Mouse (Mus musculus) MEL (cell line): ENCODE data around the gene Tmem198. TPM values are rescaled to one million over a fixed set of nuclear protein-coding genes. Genes with fewer than 3 reads are reported as not detected.

Source experiments
- DNase-seq: peaks from one replicate; pipeline ENCODE4 v3.0.0; 2011; ENCODE audit warnings: low read depth, low spot score
- H3K27ac ChIP-seq: 2 replicates; pipeline ENCODE4 v1.5.1; 2012; ENCODE audit warnings: low read depth, mild to moderate bottlenecking, control low read depth, low read length, moderate library complexity; ENCODE audit not compliant: control insufficient read depth
- H3K27me3 ChIP-seq, 2 experiments: fragments of 150-350 bp in 1 of 2; sonication (generic) in 1 of 2; 2 replicates each; pipeline ENCODE4 v1.6.1; 2012; ENCODE audit warnings: low read length in 2 of 2, mild to moderate bottlenecking in 2 of 2, improper control_type of control experiment in 1 of 2, moderate library complexity in 1 of 2; ENCODE audit not compliant: insufficient read depth in 2 of 2, control insufficient read depth in 1 of 2
- H3K36me3 ChIP-seq, 2 experiments: 2 replicates each; pipeline ENCODE4 v1.6.1; 2012 to 2014; ENCODE audit warnings: low read length in 2 of 2, improper control_type of control experiment in 1 of 2, inconsistent platforms in 1 of 2, mild to moderate bottlenecking in 1 of 2; ENCODE audit not compliant: insufficient read depth in 2 of 2, control insufficient read depth in 1 of 2
- H3K4me1 ChIP-seq, 2 experiments: fragments of 150-350 bp in 1 of 2; sonication (generic) in 1 of 2; 2 replicates each; pipeline ENCODE4 v1.6.1; 2012; ENCODE audit warnings: low read length in 2 of 2, improper control_type of control experiment in 1 of 2, mild to moderate bottlenecking in 1 of 2; ENCODE audit not compliant: insufficient read depth in 2 of 2, control insufficient read depth in 1 of 2
- H3K4me3 ChIP-seq, 2 experiments: fragments of 150-350 bp in 1 of 2; sonication (generic) in 1 of 2; 2 replicates each; pipeline ENCODE4 v1.5.1; 2012; ENCODE audit warnings: low read depth in 2 of 2, low read length in 2 of 2, mild to moderate bottlenecking in 2 of 2, moderate library complexity in 2 of 2, control low read depth in 1 of 2, improper control_type of control experiment in 1 of 2; ENCODE audit not compliant: control insufficient read depth in 1 of 2, insufficient read depth in 1 of 2
- H3K79me2 ChIP-seq: 2 replicates; pipeline ENCODE4 v1.6.1; 2012; ENCODE audit warnings: mild to moderate bottlenecking, low read length, moderate library complexity; ENCODE audit not compliant: control insufficient read depth, poor library complexity, insufficient read depth
- H3K9ac ChIP-seq: 2 replicates; pipeline ENCODE4 v1.6.1; 2012; ENCODE audit warnings: low read depth, mild to moderate bottlenecking, control low read depth, low read length, moderate library complexity; ENCODE audit not compliant: control insufficient read depth, poor library complexity, severe bottlenecking
- H3K9me3 ChIP-seq: fragments of 150-350 bp; sonication (generic); replicated peaks from 2 replicates; pipeline ENCODE4 v1.6.1; 2012; ENCODE audit warnings: mild to moderate bottlenecking, low read length, improper control_type of control experiment, moderate library complexity; ENCODE audit not compliant: insufficient read depth
- BHLHE40 ChIP-seq: IDR thresholded peaks from 2 replicates; pipeline ENCODE4 v1.6.1; 2012; ENCODE audit warnings: low read depth, mild to moderate bottlenecking, inconsistent platforms, low read length, improper control_type of control experiment, borderline replicate concordance
- CHD2 ChIP-seq: IDR thresholded peaks from 2 replicates; pipeline ENCODE4 v1.6.1; 2011; ENCODE audit warnings: low read length, improper control_type of control experiment
- E2F4 ChIP-seq: IDR thresholded peaks from 2 replicates; pipeline ENCODE4 v1.6.1; 2011; ENCODE audit warnings: low read depth, low read length, improper control_type of control experiment, borderline replicate concordance
- ELF1 ChIP-seq: IDR thresholded peaks from 2 replicates; pipeline ENCODE4 v1.6.1; 2014; ENCODE audit warnings: low read depth, mild to moderate bottlenecking, inconsistent platforms, low read length, improper control_type of control experiment, moderate library complexity
- EP300 ChIP-seq, 2 experiments: IDR thresholded peaks; 2 replicates each; pipeline ENCODE4 v1.6.1; 2011; ENCODE audit warnings: improper control_type of control experiment in 2 of 2, low read length in 2 of 2, low read depth in 1 of 2, mild to moderate bottlenecking in 1 of 2
- GABPA ChIP-seq: IDR thresholded peaks from 2 replicates; pipeline ENCODE4 v1.6.1; 2012; ENCODE audit warnings: low read depth, mild to moderate bottlenecking, inconsistent platforms, low read length, improper control_type of control experiment, moderate library complexity
- HCFC1 ChIP-seq: IDR thresholded peaks from 2 replicates; pipeline ENCODE4 v1.6.1; 2012; ENCODE audit warnings: low read depth, mild to moderate bottlenecking, inconsistent platforms, low read length, improper control_type of control experiment, moderate library complexity
- KAT2A ChIP-seq: conservative IDR thresholded peaks from 2 replicates; pipeline ENCODE4 v1.6.1; 2012; ENCODE audit warnings: low read depth, low read length, improper control_type of control experiment, inconsistent platforms
- MAZ ChIP-seq: IDR thresholded peaks from 2 replicates; pipeline ENCODE4 v1.6.1; 2012; ENCODE audit warnings: low read depth, mild to moderate bottlenecking, inconsistent platforms, low read length, improper control_type of control experiment
- MYB ChIP-seq: IDR thresholded peaks from 2 replicates; pipeline ENCODE4 v1.6.1; 2011; ENCODE audit warnings: mild to moderate bottlenecking, low read depth, low read length, improper control_type of control experiment
- NELFE ChIP-seq: IDR thresholded peaks from 2 replicates; pipeline ENCODE4 v1.6.1; 2011; ENCODE audit warnings: low read depth, low read length, improper control_type of control experiment
- POLR2A ChIP-seq, 2 experiments: IDR thresholded peaks; 2 replicates each; pipeline ENCODE4 v1.6.1; 2011 to 2012; ENCODE audit warnings: low read length in 2 of 2, mild to moderate bottlenecking in 2 of 2, control low read depth in 1 of 2, improper control_type of control experiment in 1 of 2, low read depth in 1 of 2, moderate library complexity in 1 of 2; ENCODE audit not compliant: control insufficient read depth in 1 of 2, insufficient read depth in 1 of 2, poor library complexity in 1 of 2
- POLR2AphosphoS2 ChIP-seq: IDR thresholded peaks from 2 replicates; pipeline ENCODE4 v1.6.1; 2011; ENCODE audit warnings: low read length, improper control_type of control experiment
- POLR2AphosphoS5 ChIP-seq: IDR thresholded peaks from 2 replicates; pipeline ENCODE4 v1.6.1; 2012; ENCODE audit warnings: low read depth, borderline replicate concordance, mild to moderate bottlenecking, inconsistent platforms, low read length, moderate library complexity, mixed read lengths
- RAD21 ChIP-seq: IDR thresholded peaks from 2 replicates; pipeline ENCODE4 v1.6.1; 2011; ENCODE audit warnings: mild to moderate bottlenecking, low read depth, low read length, improper control_type of control experiment
- RCOR1 ChIP-seq: IDR thresholded peaks from 2 replicates; pipeline ENCODE4 v1.6.1; 2012; ENCODE audit warnings: low read depth, mild to moderate bottlenecking, inconsistent platforms, low read length, improper control_type of control experiment
- UBTF ChIP-seq: IDR thresholded peaks from 2 replicates; pipeline ENCODE4 v1.6.1; 2012; ENCODE audit warnings: low read depth, mild to moderate bottlenecking, inconsistent platforms, low read length, improper control_type of control experiment, moderate library complexity, borderline replicate concordance; ENCODE audit not compliant: insufficient read depth
- USF1 ChIP-seq: IDR thresholded peaks from 2 replicates; pipeline ENCODE4 v1.6.1; 2014; ENCODE audit warnings: low read depth, mild to moderate bottlenecking, inconsistent platforms, low read length, improper control_type of control experiment, moderate library complexity
- ZMIZ1 ChIP-seq: IDR thresholded peaks from 2 replicates; pipeline ENCODE4 v1.6.1; 2012; ENCODE audit warnings: low read depth, mild to moderate bottlenecking, inconsistent platforms, low read length, improper control_type of control experiment, moderate library complexity
- polyA plus RNA-seq, 2 experiments: library from polyadenylated mRNA; stranded (reverse) in 1 of 2; unstranded in 1 of 2; fragments of >175 nt in 1 of 2; fragments of >200 nt in 1 of 2; gene quantifications; 2 replicates each; pipeline versions ENCODE4 v1.2.1 to v1.2.4; 2012; ENCODE audit warnings: low replicate concordance in 2 of 2, low read depth in 1 of 2; ENCODE audit not compliant: insufficient read length in 2 of 2, insufficient read depth in 1 of 2, missing spikeins in 1 of 2
- total RNA-seq: library from RNA; depleted of rRNA; stranded (reverse); fragments of 300-350 nt; gene quantifications from 2 replicates; pipeline ENCODE4 v1.2.3, GENCODE M21; 2012; rRNA removed

Gene Tmem198
- total and polyA plus RNA-seq, 3 experiments: 0.65 to 1.4 TPM; not detected in 1

- Histone ChIP-seq H3K4me1 (no peaks in the 10 kb centered on the region), H3K27me3 (no peaks in the 10 kb centered on the region), H3K36me3 (no peaks in the 10 kb centered on the region), H3K9me3 (no peaks in the 10 kb centered on the region), H3K4me3 (no peak overlapping the region), H3K79me2 (no peaks in the 10 kb centered on the region), H3K9ac (no peak overlapping the region), H3K27ac (no peak overlapping the region)
- TF ChIP-seq POLR2AphosphoS2 (no peak), EP300 (IDR thresholded peaks at IDR 0.05; ENCODE audit: low read depth in 1 of 2, low read length in 2 of 2) (no peak), MYB (no peak), ELF1 (no peak), RAD21 (no peak), USF1 (no peak), UBTF (no peak), RCOR1 (no peak)
- no peak for DNase-seq
Measured at GRCm38 (mm10) chr1:75532280-75533172, 53.2 kb downstream of the Tmem198 start.

DNA sequence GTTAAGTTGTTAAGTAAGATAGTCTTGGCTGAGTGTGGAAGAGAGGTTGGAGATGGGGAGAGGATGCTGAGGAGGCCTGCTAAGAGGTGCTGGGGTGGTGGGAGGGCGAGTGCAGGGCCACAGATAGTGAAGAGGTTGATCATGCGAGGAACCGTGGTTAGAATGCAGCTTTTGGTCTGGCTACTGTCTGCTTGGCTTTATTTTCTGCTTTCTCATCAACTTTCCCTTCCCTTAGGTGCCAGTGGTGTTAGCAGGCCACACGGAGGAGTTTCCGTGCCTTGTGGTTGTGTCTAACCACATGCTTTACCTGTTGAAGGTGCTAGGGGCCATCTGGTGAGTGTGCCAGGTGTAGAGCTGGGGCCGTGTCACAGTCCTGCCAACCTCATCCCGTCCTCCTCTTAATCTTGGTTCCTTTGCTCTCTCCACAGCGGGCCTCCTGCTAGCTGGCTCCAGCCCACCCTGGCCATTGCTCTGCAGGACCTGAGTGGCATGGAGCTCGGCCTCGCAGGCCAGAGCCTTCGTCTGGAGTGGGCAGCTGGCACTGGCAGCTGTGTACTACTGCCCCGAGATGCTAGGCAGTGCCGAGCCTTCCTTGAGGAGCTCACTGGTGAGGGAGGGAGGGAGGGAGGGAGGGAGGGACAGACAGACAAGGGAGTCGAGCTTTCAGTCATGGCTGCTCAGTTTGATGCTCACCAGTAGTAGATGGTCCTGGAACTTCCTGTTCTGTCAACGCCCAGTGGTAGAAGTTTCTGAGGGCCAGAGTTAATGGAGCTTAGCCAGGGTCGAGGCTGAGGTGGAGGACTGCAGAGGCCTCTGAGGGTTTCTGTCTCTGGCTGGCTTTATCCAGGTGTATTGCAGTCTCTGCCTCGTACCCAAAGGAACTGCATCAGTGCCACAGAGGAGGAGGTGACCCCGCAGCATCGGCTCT is 54.3 kb downstream of the Tmem198 start:
- Histone ChIP-seq H3K4me1 (no peaks in the 10 kb centered on the region), H3K79me2 (no peaks in the 10 kb centered on the region), H3K27ac (no peak overlapping the region), H3K27me3 (no peaks in the 10 kb centered on the region), H3K36me3 (no peaks in the 10 kb centered on the region), H3K9me3 (no peaks in the 10 kb centered on the region), H3K4me3 (no peak overlapping the region), H3K9ac (no peak overlapping the region)
- DNase-seq: no peak
- TF ChIP-seq BHLHE40 (no peak), GABPA (no peak), MAZ (no peak), E2F4 (no peak), ZMIZ1 (no peak), POLR2A (IDR thresholded peaks at IDR 0.05; ENCODE audit: control insufficient read depth in 1 of 2, insufficient read depth in 1 of 2, low read depth in 1 of 2, low read length in 2 of 2, poor library complexity in 1 of 2) (no peak), POLR2AphosphoS5 (no peak), NELFE (no peak), RAD21 (no peak), HCFC1 (no peak), KAT2A (no peak), CHD2 (no peak)

Other genes with a start within 250 kb of the Tmem198 start
- gene A630095N17Rik, start 247.4 kb upstream of the Tmem198 start, total RNA-seq: 0.46 and 0.58 TPM in 2 replicates
- gene A630095N17Rik, start 247.4 kb upstream of the Tmem198 start, polyA plus RNA-seq: under 1 TPM in 1 of 2 experiments, not detected in 1; 0.82 TPM
- gene Dnajb2, start 243.1 kb upstream of the Tmem198 start, total RNA-seq: 10.3 and 12.9 TPM in 2 replicates
- gene Dnajb2, start 243.1 kb upstream of the Tmem198 start, polyA plus RNA-seq: 10 to 100 TPM in 1 of 2 experiments, not detected in 1; 18.9 TPM
- not detected in 2 replicates for gene Ptprn, start 215.0 kb upstream of the Tmem198 start, total RNA-seq
- gene Ptprn, start 215.0 kb upstream of the Tmem198 start, polyA plus RNA-seq: under 1 TPM in 1 of 2 experiments, not detected in 1; 0.13 TPM
- gene Resp18, start 201.1 kb upstream of the Tmem198 start, total RNA-seq: not detected in 2 replicates
- not detected for gene Resp18, start 201.1 kb upstream of the Tmem198 start, polyA plus RNA-seq
- gene Dnpep, start 161.5 kb upstream of the Tmem198 start, total RNA-seq: 34.7 and 35.9 TPM in 2 replicates
- gene Dnpep, start 161.5 kb upstream of the Tmem198 start, polyA plus RNA-seq: 10 to 100 TPM in 1 of 2 experiments, not detected in 1; 59.3 TPM
- gene Des, start 119.2 kb upstream of the Tmem198 start, total RNA-seq: 4.6 and 7.2 TPM in 2 replicates
- 1 to 10 TPM in 1 of 2 experiments, not detected in 1; 7.0 TPM for gene Des, start 119.2 kb upstream of the Tmem198 start, polyA plus RNA-seq
- gene Speg, start 104.2 kb upstream of the Tmem198 start, total RNA-seq: 1.7 and 1.8 TPM in 2 replicates
- gene Speg, start 104.2 kb upstream of the Tmem198 start, polyA plus RNA-seq: 1 to 10 TPM in 1 of 2 experiments, not detected in 1; 9.5 TPM
- 63.8 and 65.0 TPM in 2 replicates for gene Gmppa, start 43.6 kb upstream of the Tmem198 start, total RNA-seq
- 100 to 1,000 TPM in 1 of 2 experiments, not detected in 1; 145 TPM for gene Gmppa, start 43.6 kb upstream of the Tmem198 start, polyA plus RNA-seq
- 0.19 TPM in 1 of 2 replicates, not detected in the other for gene Asic4, start 29.1 kb upstream of the Tmem198 start, total RNA-seq
- under 1 TPM in 1 of 2 experiments, not detected in 1; 0.18 TPM for gene Asic4, start 29.1 kb upstream of the Tmem198 start, polyA plus RNA-seq
- gene Chpf, start 225 bp upstream of the Tmem198 start, total RNA-seq: 23.9 and 32.3 TPM in 2 replicates
- gene Chpf, start 225 bp upstream of the Tmem198 start, polyA plus RNA-seq: 10 to 100 TPM in 1 of 2 experiments, not detected in 1; 49.0 TPM
- 0.08 TPM in 1 of 2 replicates, not detected in the other for gene Obsl1, start 26.9 kb downstream of the Tmem198 start, total RNA-seq
- 1 to 10 TPM in 1 of 2 experiments, not detected in 1; 1.2 TPM for gene Obsl1, start 26.9 kb downstream of the Tmem198 start, polyA plus RNA-seq
- gene Inha, start 27.5 kb downstream of the Tmem198 start, total RNA-seq: not detected in 2 replicates
- not detected for gene Inha, start 27.5 kb downstream of the Tmem198 start, polyA plus RNA-seq
- 9.7 and 10.2 TPM in 2 replicates for gene Stk11ip, start 42.0 kb downstream of the Tmem198 start, total RNA-seq
- gene Stk11ip, start 42.0 kb downstream of the Tmem198 start, polyA plus RNA-seq: 10 to 100 TPM in 1 of 2 experiments, not detected in 1; 29.4 TPM
- not detected in 2 replicates for gene Slc4a3, start 66.7 kb downstream of the Tmem198 start, total RNA-seq
- not detected for gene Slc4a3, start 66.7 kb downstream of the Tmem198 start, polyA plus RNA-seq